Mouse (Mus musculus): Measurements from ENCODE around the gene Slc4a2.

GRCm38 (mm10) chr5:24391864-24392263 lies 31.8 kb upstream of the Slc4a2 start, which contains the start of gene Atg9b:
- no peak for TF ChIP-seq CTCF (IDR thresholded peaks at IDR 0.05; ENCODE audit: control insufficient read depth, insufficient read depth, low read length)
- no peak for TF ChIP-seq POLR2A (IDR thresholded peaks at IDR 0.05; ENCODE audit: borderline replicate concordance, control insufficient read depth, low read depth, low read length)

All from bone marrow, adult 2 months (tissue).